Mouse (Mus musculus) stomach, postnatal 0 days (tissue): Measurements from ENCODE around the gene 2900011O08Rik. TPM values are rescaled to one million over a fixed set of nuclear protein-coding genes. Genes with fewer than 3 reads are reported as not detected.

Experiments used
- ATAC-seq: fragments of 200-750 bp; cut with Nextera tagmentation; 2 replicates; pipeline ENCODE4 v1.8.0; 2017; ENCODE audit not compliant: low FRiP score, low TSS enrichment
- DNase-seq: peaks from one replicate; pipeline ENCODE4 v3.0.0-alpha.2; 2016; ENCODE audit warnings: low spot score
- H3K27ac ChIP-seq: fragments of 300-500 bp; sonication (generic); replicated peaks from 2 replicates; pipeline ENCODE4 v1.5.1; 2014; ENCODE audit warnings: mild to moderate bottlenecking, control low read depth
- H3K27me3 ChIP-seq: fragments of 300-500 bp; sonication (generic); 2 replicates; pipeline ENCODE4 v1.6.1; 2014; ENCODE audit warnings: low read length; ENCODE audit not compliant: control insufficient read depth, insufficient read depth
- H3K36me3 ChIP-seq: fragments of 300-500 bp; sonication (generic); 2 replicates; pipeline ENCODE4 v1.6.1; 2014; ENCODE audit warnings: low read length, mixed read lengths; ENCODE audit not compliant: control insufficient read depth, insufficient read depth
- H3K4me1 ChIP-seq: fragments of 300-500 bp; sonication (generic); replicated peaks from 2 replicates; pipeline ENCODE4 v1.6.1; 2014; ENCODE audit warnings: antibody characterized with exemption; ENCODE audit not compliant: control insufficient read depth, insufficient read depth
- H3K4me2 ChIP-seq: fragments of 300-500 bp; sonication (generic); replicated peaks from 2 replicates; pipeline ENCODE4 v1.6.1; 2014; ENCODE audit warnings: low read depth, mild to moderate bottlenecking, control low read depth, moderate library complexity
- H3K4me3 ChIP-seq: fragments of 300-500 bp; sonication (generic); 2 replicates; pipeline ENCODE4 v1.5.1; 2014; ENCODE audit warnings: low read depth, low read length, control low read depth
- H3K9ac ChIP-seq: fragments of 300-500 bp; sonication (generic); 2 replicates; pipeline ENCODE4 v1.6.1; 2014; ENCODE audit warnings: mild to moderate bottlenecking, low read length, control low read depth, mixed read lengths
- H3K9me3 ChIP-seq: fragments of 300-500 bp; sonication (generic); 2 replicates; pipeline ENCODE4 v1.6.1; 2016; ENCODE audit warnings: low read length; ENCODE audit not compliant: control insufficient read depth
- CTCF ChIP-seq: IDR thresholded peaks from 2 replicates; pipeline ENCODE4 v1.5.1; 2016; ENCODE audit warnings: antibody characterized with exemption, low read depth, mild to moderate bottlenecking, moderate library complexity
- EP300 ChIP-seq: optimal IDR thresholded peaks from 2 replicates; pipeline ENCODE3; 2016; ENCODE audit warnings: antibody characterized with exemption
- WGBS: fragments of 180-500 bp; shearing (Covaris S2); extraction: QIAGEN DNeasy Blood & Tissue Kit; methylation state at CpG from one replicate; pipeline ENCODE4 v1.1.7; 2014; 5-methylcytosine and 5-hydroxymethylcytosine counted together
- polyA plus RNA-seq: library from polyadenylated mRNA; unstranded; fragments of >200 nt; fragmentation: Nextera tagmentation; extraction: Ambion mirVana; gene quantifications from 2 replicates; pipeline ENCODE4 v1.2.1, GENCODE M21; 2015

The 2900011O08Rik gene
- polyA plus RNA-seq, 1 experiment from 2014 or later: 0.70 TPM

GRCm38 (mm10) chr16:14017306-14017705 is 30.9 kb downstream of the 2900011O08Rik start:
- Histone ChIP-seq H3K27me3 (no peaks in the 10 kb centered on the region), H3K9ac (no peak overlapping the region), H3K9me3 (no peaks in the 10 kb centered on the region), H3K4me1 (no peaks in the 10 kb centered on the region), H3K4me2 (no peak overlapping the region), H3K27ac (no peak overlapping the region), H3K36me3 (no peaks in the 10 kb centered on the region), H3K4me3 (no peak overlapping the region)
- no peak for DNase-seq
- 79% methylated on average over 8 of the region's 8 CpGs for WGBS
- no peak for ATAC-seq
- TF ChIP-seq EP300 (no peak), CTCF (no peak)

- TF ChIP-seq EP300 (no peak), CTCF (no peak)
- Histone ChIP-seq H3K4me1 (no peaks in the 10 kb centered on the region), H3K27ac (no peak overlapping the region), H3K36me3 (no peaks in the 10 kb centered on the region), H3K4me2 (no peak overlapping the region), H3K27me3 (no peaks in the 10 kb centered on the region), H3K9me3 (no peaks in the 10 kb centered on the region), H3K4me3 (no peak overlapping the region), H3K9ac (no peak overlapping the region)
- ATAC-seq: no peak
- 67% methylated on average over 3 of the region's 3 CpGs for WGBS
- DNase-seq: no peak
These were observed 34.9 kb downstream of the 2900011O08Rik start for GRCm38 (mm10) chr16:14021166-14021822.

DNA sequence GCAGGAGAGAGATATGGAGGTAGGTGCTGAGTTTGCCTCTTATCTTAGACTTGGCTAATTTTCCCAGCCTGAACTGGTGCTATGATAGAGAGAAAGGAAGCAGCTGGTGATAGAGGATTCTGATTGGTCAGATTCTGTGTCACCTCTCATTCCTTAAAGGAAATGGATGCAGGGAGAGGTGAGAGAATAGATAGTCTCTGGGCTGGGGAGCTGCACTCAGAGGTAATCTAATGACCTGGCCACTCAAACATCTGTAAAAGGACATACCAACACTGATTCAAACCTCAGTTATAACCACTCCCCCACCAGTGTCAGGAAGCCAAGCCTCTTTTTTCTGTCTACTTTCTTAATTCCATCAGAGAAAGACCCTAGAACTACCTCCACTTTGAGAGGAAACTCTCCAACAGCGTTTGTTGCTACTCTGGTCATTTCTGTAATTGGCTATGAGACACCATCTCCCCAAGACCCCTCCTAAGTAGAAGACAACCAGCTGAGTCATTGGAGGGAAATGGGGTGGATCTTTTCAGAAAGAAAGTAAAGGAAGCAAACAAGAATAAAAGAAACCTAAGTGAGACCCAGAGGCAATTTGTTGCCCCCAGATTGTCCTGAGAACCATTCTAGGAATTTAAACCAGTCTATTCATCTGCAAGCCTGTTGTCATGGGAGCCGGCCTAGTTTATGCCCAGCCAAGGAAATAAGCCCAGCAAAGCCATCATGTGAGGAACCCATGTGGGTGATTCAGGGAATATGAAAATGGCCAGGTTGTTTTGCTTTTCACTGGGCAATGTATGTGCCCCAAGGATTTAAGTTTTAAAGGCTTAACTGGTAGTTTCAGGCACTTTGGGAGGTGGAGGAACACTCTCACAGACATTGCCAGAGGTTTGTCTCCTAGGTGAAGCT is 38.9 kb downstream of the 2900011O08Rik start:
- TF ChIP-seq EP300 (no peak), CTCF (no peak)
- no peak for ATAC-seq
- no peaks in the 10 kb centered on the region for H3K36me3 ChIP-seq
- H3K9me3 ChIP-seq: no peaks in the 10 kb centered on the region
- 62% methylated on average over 2 of the region's 2 CpGs for WGBS
- no peak for DNase-seq
- no peak overlapping the region for H3K27ac ChIP-seq
- H3K27me3 ChIP-seq: no peaks in the 10 kb centered on the region
- H3K4me1 ChIP-seq: no peaks in the 10 kb centered on the region
- no peak overlapping the region for H3K4me2 ChIP-seq
- H3K9ac ChIP-seq: no peak overlapping the region
- no peak overlapping the region for H3K4me3 ChIP-seq

GRCm38 (mm10) chr16:14029072-14029471 is 42.7 kb downstream of the 2900011O08Rik start:
- ATAC-seq (no peak), DNase-seq (no peak)
- Histone ChIP-seq H3K27me3 (no peaks in the 10 kb centered on the region), H3K4me1 (no peaks in the 10 kb centered on the region), H3K9me3 (no peaks in the 10 kb centered on the region), H3K4me2 (no peak overlapping the region), H3K36me3 (no peaks in the 10 kb centered on the region), H3K9ac (no peak overlapping the region), H3K27ac (no peak overlapping the region), H3K4me3 (no peak overlapping the region)
- no peak for TF ChIP-seq EP300
- no peak for TF ChIP-seq CTCF
- WGBS: 45% methylated on average over 2 of the region's 2 CpGs

GRCm38 (mm10) chr16:14029851-14030250 is 43.4 kb downstream of the 2900011O08Rik start:
- H3K9me3 ChIP-seq: no peaks in the 10 kb centered on the region
- no peak overlapping the region for H3K4me2 ChIP-seq
- no peak overlapping the region for H3K4me3 ChIP-seq
- no peaks in the 10 kb centered on the region for H3K27me3 ChIP-seq
- no peak overlapping the region for H3K27ac ChIP-seq
- no peak for TF ChIP-seq EP300
- TF ChIP-seq CTCF: no peak
- H3K9ac ChIP-seq: no peak overlapping the region
- no peak for ATAC-seq
- no peaks in the 10 kb centered on the region for H3K36me3 ChIP-seq
- WGBS: 78% methylated on average over 2 of the region's 2 CpGs
- H3K4me1 ChIP-seq: no peaks in the 10 kb centered on the region
- DNase-seq: no peak

- 79% methylated on average over 4 of the region's 4 CpGs for WGBS
- no peak for DNase-seq
- Histone ChIP-seq H3K27me3 (no peaks in the 10 kb centered on the region), H3K36me3 (no peaks in the 10 kb centered on the region), H3K4me3 (no peak overlapping the region), H3K9ac (no peak overlapping the region), H3K27ac (no peak overlapping the region), H3K4me2 (no peak overlapping the region), H3K9me3 (no peaks in the 10 kb centered on the region), H3K4me1 (no peaks in the 10 kb centered on the region)
- no peak for ATAC-seq
- TF ChIP-seq EP300: no peak
- peak; percentile 44; the same call in 1 of the 2 replicates for TF ChIP-seq CTCF
These were observed 44.2 kb downstream of the 2900011O08Rik start for GRCm38 (mm10) chr16:14030650-14031049.
